Mouse (Mus musculus): ENCODE results near the gene Gramd4.

The Gramd4 gene

DNA sequence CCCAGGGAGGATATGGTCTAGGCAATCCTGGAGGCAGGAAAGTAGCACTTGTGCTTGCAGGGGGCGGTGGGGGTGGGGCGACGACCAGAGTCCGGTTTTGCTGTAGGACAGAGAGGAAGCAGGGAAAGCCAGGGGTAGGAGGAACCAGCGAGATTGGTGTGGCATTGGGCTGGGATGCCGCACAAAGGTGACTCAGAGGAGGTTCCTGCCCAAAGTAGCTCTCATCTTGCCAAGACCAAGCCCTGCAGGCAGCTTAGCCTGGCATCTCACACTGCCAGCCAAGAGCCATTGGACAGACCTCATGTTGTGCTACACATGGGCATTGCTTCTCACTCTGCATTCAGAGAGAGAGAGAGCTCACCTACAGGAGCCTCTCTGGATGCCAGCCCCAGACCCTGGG, at the start of gene Gramd4:
Gramd4 (plus strand) TSS at position 283 of the 400 bp plus-strand sequence.
- ATAC-seq (ENCODE audit: insufficient number of reproducible peaks, low FRiP score, low TSS enrichment), result peak; percentile 69

DNA sequence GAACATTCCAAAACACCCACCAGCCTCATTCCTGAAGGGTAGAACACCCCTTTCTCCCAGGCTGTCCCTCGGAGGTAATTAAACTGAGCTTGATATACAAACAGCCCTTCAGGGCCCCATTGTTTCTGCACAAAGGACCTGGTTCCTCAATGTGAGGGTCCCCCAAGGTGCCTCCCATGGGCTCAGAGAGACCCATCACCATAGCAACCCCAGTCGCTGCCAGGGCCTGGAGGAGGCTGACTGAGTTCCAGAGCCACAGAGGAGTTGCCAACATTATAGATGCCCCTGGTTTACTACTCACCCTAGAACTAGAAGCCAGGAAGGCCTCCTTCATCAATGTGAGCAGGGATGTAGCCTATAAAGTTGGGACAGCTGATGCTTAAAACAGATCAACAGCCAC, 44.4 kb upstream of the Gramd4 start:
- no peak for ATAC-seq (ENCODE audit: insufficient number of reproducible peaks, low FRiP score, low TSS enrichment)

DNA sequence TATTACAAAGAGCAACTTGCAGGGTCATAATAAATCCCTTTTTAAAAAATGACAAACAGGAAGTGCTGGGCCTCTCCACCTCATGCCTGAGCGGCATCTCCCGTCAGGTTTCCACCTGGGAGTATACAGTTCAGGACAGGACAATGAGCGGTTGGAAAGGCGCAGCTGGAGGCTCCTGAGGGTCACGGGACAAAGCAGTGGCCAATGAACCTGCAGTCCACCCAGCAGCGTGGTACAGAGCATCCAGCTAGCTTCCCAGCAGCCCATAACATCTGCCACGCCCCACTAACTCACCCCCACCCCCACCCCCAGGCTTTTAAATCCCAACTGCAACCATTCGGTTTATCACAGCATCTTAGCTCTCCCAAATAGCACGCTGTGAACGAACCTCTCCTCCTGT, 43.8 kb upstream of the Gramd4 start:
- ATAC-seq (ENCODE audit: insufficient number of reproducible peaks, low FRiP score, low TSS enrichment), result no peak

DNA sequence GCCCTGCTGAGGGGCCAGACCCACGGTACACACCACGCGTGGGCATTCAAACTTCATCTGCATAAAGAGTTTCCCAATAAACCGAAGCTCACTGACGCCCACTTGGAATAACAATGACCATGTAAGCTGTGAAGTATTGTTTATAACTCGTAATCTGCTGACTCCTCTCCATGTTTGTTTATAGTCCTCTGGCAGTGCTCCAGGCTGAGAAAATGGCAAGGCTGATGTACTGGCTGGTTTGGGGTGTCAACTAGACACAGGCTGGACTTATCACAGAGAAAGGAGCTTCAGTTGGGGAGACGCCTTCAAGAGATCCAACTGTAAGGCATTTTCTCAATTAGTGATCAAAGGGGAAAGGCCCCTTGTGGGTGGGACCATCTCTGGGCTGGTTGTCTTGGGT, 42.5 kb upstream of the Gramd4 start:
- no peak for ATAC-seq (ENCODE audit: insufficient number of reproducible peaks, low FRiP score, low TSS enrichment)

DNA sequence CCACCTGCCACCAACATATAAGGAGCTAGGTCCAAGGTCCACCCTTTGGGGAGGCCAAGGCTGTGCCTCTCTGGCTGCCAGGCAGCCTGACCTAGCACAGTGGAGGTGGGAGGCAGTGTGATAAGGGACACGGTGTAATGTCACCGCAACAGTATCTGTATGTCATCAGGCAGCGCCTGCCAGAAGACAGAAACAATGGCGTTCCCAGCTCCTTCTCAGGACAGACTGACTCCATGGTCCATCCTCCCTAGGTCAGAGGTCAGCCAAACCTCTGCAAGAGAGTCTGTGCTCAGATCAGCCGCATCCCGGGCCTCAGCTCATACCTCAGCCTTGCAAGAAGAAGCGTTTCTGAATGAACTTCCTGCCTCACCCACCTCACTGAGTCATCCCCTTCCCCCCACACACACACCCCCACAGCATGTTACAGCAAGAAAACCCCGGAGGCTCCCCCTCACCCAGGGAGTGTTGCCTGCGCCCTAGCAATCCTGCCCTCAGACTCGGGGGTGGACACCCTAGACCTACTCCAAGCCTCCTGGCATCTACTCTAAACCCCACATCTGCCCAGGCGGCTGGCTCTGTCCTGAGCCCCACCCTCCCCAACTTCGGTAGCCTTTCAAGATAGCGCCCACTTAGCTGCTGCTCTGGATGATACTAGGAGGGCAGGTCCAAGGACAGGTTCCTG, 41.5 kb upstream of the Gramd4 start:
- no peak for ATAC-seq (ENCODE audit: insufficient number of reproducible peaks, low FRiP score, low TSS enrichment)

DNA sequence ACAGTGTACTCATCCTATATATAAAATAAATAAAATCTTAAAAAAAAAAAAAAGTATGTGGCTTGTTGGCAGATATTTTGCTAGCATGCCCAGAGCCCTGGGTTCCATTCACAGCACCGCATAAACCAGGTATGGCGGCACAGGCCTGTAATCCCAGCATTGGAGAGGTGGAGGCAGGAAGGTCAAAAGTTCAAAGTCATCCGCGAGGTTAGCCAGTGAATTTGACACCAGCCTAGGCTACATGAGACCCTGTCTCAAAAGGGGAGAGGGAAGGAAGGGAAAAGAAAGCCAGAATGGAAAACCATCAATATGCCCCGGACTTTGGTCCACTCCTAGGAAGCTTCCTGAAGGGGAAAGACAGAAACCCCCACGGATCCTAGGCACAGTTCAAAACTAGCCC, 40.2 kb upstream of the Gramd4 start:
- no peak for ATAC-seq (ENCODE audit: insufficient number of reproducible peaks, low FRiP score, low TSS enrichment)

DNA sequence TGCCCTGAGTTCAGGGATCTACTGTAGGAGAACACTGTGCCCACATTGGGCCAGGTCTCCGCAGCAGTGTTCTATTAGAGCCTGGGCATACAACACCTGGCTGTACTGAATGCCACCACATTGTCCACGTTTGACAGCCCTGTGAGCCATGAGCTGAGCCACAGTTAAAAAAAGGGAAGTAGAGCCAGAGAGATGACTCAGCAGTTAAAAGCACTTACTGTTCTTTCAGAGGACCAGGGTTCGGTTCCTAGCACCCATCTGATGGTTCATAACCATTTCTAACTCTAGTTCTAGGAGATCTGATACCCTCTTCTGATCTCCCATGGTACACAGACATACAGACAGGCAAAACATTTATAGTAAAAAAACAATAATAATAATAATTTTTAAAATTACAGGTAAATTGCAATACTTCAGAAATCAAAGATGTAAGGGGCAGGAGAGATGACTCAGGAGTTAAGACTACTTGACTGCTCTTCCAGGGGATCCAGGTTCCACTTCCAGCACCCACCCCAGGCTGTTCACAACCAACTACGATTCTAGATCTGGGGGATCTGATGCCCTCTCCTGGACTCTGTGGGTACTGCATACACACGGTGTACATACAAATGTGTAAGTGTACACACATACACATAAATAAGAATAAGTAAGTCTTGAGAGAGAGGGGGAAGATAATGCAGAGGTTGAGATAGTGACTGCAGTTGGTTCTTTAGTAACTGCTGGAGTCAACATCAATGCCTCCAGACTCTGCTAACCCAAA, 38.6 kb upstream of the Gramd4 start:
- no peak for ATAC-seq (ENCODE audit: insufficient number of reproducible peaks, low FRiP score, low TSS enrichment)

DNA sequence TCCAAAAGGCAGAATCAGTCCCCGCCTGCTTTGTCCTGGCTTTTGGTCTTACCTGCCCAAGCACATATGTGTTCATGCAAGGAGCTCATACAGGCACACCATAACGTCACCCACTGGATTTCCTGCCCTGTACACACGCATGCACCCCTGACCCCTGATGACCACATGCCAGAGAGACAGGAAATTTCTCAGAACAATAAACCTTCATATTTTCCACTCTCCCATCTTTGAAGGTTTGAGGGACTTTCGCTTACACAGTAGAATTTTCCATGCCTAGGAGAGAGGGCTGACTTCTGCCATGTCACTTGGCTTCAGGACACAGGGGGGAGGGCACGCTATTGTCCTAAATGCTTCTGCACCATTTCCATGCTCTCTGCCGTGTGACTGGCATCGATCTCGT, 37.5 kb upstream of the Gramd4 start:
- ATAC-seq (ENCODE audit: insufficient number of reproducible peaks, low FRiP score, low TSS enrichment), result no peak

DNA sequence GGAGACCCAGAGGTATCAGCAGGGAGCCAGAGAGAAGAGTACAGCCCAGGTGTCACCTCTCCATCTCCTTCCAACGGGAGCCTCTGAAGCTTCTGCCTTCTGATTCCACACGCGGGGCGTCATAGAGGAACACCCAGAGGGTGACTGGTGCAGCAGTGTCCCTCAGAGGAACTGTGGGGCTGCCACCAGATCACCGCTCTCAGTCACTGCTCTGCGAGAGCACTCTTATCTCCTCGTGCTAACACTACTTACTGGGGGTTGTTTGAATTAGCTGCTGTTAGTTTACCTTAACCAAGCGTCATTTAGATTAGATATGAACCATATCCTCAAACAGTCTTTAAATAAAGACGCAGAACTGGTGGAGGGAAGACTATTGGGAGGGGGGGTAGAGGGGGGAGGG, 36.2 kb upstream of the Gramd4 start:
- no peak for ATAC-seq (ENCODE audit: insufficient number of reproducible peaks, low FRiP score, low TSS enrichment)

DNA sequence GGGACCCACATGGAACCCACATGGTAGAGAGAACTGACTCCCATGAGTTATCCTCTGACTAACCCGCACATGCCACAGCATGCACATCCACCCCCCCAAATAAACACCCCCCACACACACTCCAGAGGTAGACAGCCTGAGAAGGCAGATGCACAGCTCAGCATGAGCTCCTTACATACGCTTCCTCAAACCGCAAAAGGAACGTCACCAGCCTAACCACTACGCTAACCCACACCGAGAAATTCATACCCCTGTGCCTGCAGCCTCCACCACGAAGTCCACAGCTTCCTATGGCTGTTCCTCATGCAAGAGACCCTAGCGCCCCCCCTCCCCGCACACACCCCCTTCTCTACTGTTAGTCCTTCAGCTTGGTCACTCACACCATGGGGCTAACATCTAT, 35.5 kb upstream of the Gramd4 start:
- ATAC-seq (ENCODE audit: insufficient number of reproducible peaks, low FRiP score, low TSS enrichment), result no peak

DNA sequence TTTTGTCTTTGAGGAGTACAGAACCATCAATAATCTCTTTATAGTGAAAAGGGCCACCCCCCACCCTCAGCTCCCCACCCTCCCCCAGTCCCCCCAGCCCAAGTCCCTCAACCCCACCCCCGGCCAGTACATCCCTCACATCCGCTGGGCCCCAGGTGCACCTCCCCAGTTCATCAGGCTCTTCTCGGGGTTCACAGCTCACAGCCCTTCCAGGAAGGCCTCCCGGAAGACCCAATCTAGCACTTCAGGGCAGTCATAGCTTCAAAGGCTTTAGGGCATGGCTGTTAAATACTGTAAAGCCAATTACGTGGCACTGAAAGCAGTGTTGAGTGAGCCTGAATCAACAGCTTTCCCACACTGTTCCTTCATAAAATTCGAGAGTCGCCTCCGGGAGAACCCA, 29.6 kb upstream of the Gramd4 start:
- no peak for ATAC-seq (ENCODE audit: insufficient number of reproducible peaks, low FRiP score, low TSS enrichment)

DNA sequence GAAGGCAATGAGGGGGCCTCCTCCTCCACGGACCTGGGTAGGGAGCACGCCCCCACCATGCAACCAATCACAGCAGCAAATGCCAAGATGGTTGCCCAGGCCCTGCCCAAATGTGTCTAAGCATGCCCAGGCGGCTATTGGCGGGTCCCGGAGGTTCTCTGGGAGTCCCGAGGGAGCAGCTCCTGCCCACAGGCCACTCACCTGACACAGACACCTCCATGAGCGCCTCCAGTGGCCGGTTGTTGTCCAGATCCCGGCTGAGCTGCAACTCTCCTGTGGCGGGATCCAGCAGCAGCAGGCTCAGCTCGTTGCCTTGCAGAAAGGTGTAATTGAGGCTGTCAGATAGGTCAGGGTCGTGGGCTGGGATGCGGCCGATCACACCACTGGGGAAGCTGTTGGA, 27.5 kb upstream of the Gramd4 start:
- ATAC-seq (ENCODE audit: insufficient number of reproducible peaks, low FRiP score, low TSS enrichment), result no peak

DNA sequence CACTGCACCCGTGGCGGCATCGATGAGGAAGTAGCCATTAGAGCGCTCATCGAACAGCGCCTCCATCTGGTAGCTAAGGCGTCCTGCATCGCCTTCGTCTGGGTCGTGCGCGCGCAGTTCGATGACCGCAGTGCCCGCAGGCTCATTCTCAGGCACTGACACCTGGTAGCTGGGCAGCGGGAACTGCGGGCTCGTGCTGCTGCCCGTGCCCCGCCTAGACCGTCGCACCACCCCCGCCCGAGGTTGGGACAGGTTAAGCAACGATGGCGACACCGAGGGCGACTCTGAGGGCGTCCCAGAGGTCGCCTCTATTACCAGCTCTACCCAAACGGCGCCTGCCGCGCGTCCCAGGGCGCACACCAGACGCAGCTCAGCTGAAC, 24.7 kb upstream of the Gramd4 start:
- no peak for ATAC-seq (ENCODE audit: insufficient number of reproducible peaks, low FRiP score, low TSS enrichment)

DNA sequence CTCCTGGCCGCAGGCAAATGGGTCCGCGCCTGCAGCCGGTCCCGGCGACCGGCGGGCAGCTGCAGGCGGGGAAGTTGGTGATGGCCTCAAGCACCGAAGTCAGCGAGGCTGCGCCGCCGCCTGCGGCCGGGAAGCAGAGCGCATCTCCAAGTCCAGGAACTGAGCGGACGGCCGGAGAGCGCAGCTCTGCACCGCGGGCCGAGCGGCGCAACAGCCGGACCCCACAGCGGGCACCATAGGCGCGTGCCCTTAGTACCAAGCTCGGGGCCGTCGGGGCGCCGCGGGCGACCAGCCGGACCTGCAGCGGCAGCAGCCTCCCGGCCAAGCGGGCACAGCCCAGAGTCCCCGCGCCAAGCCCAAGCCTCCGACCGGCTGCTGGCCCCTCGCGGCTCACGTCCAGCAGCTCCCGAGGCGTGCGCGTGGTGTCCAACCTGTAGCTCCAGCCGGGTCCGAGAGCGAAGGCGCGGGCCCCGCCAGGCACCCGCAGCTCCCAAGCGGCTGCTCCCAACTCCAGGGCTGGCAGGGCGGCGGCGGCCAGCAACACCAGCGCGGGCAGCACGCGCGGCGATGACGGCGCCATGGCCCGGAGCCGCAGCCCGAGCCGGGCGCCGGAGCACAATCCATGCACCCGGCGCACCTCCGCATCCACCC, 24.2 kb upstream of the Gramd4 start, which contains the start of gene Celsr1:
Celsr1 (minus strand) TSS at position 587 of the 651 bp plus-strand sequence.
- ATAC-seq (ENCODE audit: insufficient number of reproducible peaks, low FRiP score, low TSS enrichment), result no peak

DNA sequence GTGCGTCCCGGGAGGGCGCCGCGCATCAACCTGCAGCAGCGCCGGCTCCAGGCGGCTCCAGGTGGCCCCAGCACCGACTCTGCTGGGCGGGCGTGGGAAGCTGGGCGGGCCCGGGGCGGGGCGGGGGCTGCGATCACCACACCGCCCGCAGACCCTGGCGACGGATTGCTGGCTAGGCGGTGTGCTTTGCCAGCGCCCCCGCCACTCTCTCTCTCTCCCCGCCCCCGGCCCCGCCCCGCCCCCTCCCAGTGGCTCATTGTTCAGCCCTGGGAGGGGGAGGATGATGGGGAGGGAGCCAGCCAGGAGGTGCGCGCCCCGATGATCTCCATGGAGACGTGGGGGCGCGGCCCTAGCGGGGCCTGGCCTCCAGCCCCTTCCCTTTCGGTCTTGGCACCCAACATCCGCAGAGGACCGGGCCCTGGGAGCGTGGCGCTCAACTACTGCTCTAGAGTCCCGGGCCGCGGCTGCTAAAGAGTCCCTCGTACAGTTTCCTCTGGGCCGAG, 23.4 kb upstream of the Gramd4 start:
- ATAC-seq (ENCODE audit: insufficient number of reproducible peaks, low FRiP score, low TSS enrichment), result no peak

DNA sequence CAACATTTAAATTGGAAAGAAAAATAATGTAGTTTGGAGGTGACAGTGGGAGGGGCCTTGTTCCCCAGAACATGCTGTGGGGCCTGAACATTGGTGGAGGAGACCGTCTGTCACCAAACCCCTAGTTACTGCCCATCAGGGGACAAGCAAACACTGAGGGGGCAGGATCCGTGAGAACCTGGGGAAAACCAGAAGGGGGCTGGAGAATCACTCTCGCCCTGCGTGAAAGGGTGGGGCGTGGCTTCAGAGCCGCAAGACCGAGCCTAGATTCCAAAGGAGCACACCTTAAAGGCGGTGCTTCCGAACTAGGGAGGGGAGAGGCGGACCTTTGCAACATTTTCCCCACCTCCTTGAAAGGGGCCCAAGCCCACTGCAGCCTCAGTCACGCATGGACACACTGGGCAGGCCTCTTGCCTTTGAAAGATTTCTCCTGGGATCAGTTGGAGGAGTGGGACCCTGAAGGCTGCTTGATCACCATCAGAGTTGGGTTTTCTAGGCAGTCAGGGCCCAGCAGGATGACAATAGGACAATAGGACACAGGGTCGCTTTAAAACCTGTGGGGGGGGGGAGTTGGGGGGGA, 22.6 kb upstream of the Gramd4 start:
- no peak for ATAC-seq (ENCODE audit: insufficient number of reproducible peaks, low FRiP score, low TSS enrichment)

DNA sequence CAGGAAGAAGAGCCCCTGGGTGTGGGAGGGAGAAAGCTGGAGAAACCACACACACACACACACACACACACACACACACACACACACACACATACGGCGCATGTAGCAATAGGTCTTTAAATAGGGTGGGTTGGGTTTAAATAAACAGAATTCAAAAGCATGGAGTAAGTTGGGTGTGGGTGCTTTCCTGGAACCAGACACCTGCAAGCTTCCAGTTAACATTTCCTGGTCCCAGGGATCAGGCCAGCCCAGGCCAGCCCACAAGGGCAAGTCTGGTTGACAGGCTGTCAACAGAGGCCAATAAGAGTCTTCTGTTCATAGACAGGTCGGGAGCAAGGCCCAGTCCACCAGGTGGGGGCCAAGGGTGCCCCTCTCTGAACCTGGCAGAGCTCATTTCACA, 21.6 kb upstream of the Gramd4 start:
- no peak for ATAC-seq (ENCODE audit: insufficient number of reproducible peaks, low FRiP score, low TSS enrichment)

DNA sequence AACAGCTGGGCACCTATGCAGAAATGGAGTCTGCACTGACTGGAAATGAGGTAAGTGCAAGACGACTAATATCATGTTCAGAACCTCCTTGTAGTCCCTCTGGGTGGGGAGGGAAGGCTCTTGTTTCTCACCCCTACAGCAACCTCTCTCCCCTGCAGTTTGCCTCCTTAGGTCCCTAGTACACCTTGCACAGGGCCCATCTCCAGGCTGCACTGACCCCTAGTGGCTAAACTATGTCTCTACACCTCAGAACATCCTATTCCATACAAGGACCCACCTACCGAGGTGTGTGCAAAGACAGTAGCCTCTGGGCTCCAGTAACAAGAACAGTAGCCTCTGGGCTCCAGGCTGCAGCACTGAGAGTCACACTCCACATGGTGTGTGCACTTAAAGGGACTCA, 18.7 kb upstream of the Gramd4 start:
- peak; percentile 76; the same call in 1 of the 2 replicates for ATAC-seq (ENCODE audit: insufficient number of reproducible peaks, low FRiP score, low TSS enrichment)

DNA sequence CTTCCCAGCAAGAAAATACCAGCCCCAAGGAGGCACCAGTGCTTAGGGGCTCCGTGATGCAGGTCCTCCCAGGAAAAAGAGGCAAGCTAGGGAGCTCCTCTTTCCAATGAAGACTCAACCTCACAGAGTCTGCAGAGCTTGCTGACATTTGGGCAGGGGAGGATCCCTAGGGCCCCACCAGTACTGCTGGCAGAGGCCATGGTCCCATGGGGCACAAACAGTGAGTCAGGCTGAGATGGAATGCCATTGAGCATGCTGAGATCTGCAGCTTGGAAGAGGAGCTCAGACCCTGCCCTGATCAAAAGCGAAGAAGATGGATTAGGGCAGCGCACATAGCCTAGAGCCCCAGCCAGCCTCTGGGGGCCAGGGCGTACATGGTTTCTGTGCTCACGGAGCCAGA, 16.1 kb upstream of the Gramd4 start:
- no peak for ATAC-seq (ENCODE audit: insufficient number of reproducible peaks, low FRiP score, low TSS enrichment)

DNA sequence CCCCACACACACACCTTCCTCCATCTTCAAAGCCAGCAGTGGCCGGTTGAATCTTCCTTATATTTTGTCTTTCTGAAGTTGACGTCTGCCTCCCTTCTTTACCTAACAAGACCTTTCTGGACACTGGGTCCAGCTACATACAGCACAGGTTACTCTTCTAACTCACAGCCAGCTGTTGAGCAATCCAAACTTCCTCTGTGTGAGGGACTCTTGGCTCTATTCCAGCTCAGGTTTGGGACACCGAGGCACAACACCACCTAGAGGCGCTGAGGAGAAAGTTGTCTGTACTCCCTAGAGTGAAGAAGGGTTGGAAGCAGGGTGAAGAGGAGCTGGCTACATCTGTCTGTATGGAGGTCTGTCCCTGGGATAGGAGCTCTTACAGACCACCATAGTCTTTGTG, 15.1 kb upstream of the Gramd4 start:
- no peak for ATAC-seq (ENCODE audit: insufficient number of reproducible peaks, low FRiP score, low TSS enrichment)

DNA sequence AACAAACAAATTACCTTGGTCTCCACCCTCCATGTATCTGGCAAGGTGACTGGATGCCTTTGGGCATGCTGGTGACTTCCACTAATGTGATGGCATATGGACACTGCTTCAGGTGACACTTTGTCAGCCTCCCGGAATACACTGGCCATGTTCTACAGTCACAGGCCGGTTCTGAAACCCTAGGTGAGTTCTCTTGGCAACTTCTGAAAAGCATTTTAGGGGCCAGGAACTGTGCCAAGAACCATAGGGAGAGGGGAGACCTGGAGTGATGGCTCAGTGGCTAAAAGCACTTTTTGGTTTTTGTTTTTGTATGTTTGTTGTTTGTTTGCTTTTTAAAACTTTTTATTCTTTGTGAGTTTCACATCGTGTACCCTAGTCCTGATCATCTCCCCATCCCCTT, 8.0 kb upstream of the Gramd4 start:
- ATAC-seq (ENCODE audit: insufficient number of reproducible peaks, low FRiP score, low TSS enrichment), result no peak
